Mouse (Mus musculus) megakaryocyte, embryonic 14.5 days (primary cell): ENCODE results near the gene Cct8.

ENCODE experiments used
- FLI1 ChIP-seq: IDR thresholded peaks from 2 replicates; pipeline ENCODE4 v1.6.1; 2012; ENCODE audit warnings: low read length, inconsistent platforms, mixed read lengths
- GATA1 ChIP-seq: IDR thresholded peaks from 3 replicates; pipeline ENCODE4 v1.6.1; 2012; ENCODE audit warnings: mixed read lengths, low read length, inconsistent platforms, borderline replicate concordance

GRCm38 (mm10) chr16:87442291-87442690, 53.4 kb downstream of the Cct8 start:
- no peak for TF ChIP-seq GATA1
- TF ChIP-seq FLI1 = no peak
